Comparison of ENCODE assay signal across 8 mouse cellular contexts in the genomic region with DNA sequence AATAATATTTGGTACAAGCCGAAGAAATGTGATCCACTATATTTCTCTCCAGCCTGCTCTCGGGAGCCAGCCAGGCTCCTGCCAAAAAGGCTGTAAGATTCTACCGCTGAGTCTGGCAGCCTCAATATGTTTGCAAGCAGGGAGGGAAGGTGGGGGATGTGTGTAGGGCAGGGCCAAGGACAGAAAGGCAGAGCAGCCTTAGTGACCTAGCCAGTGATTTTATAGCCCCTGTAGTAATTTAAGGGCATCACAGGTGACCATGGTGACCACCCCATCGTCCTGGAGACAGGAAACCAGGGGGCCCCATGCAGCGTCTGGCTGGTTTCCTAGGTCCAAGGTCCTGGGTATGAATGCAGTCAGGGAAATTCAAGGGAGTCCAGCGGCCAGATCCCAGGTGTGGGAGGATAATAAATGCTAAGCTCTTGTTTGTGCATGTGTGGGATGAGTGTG. TPM values are rescaled to one million over a fixed set of nuclear protein-coding genes. Genes with fewer than 3 reads are reported as not detected.
DNase-seq lines count a peak whose midpoint lies in the region; ATAC-seq and TF ChIP-seq lines count a peak whose summit lies in the region.

No protein-coding gene starts in this region.

- H3K4me3 ChIP-seq in forebrain, embryonic 13.5 days, result no peak overlapping the region
- no peak overlapping the region for H3K4me3 ChIP-seq in forebrain, embryonic 12.5 days (replicated peaks)
- no peak overlapping the region for H3K4me3 ChIP-seq in intestine, embryonic 16.5 days (ENCODE audit: low read length)
- no peak overlapping the region for H3K4me3 ChIP-seq in neural tube, embryonic 14.5 days (ENCODE audit: low read depth, low read length)

- no peak overlapping the region for H3K9ac ChIP-seq in forebrain, embryonic 13.5 days
- H3K9ac ChIP-seq in forebrain, embryonic 12.5 days, result no peak overlapping the region
- no peak overlapping the region for H3K9ac ChIP-seq in intestine, embryonic 16.5 days (ENCODE audit: low read depth, low read length)
- no peak overlapping the region; the same call in 1 of the 2 replicates for H3K9ac ChIP-seq in neural tube, embryonic 14.5 days (replicated peaks; ENCODE audit: low read depth, low read length)

- peaks cover 7% of the 10 kb centered on the region; the same call in 1 of the 2 replicates for H3K4me1 ChIP-seq in forebrain, embryonic 13.5 days
- H3K4me1 ChIP-seq in forebrain, embryonic 12.5 days, result peaks cover 11% of the 10 kb centered on the region
- H3K4me1 ChIP-seq in intestine, embryonic 16.5 days (ENCODE audit: control insufficient read depth, insufficient read depth, low read length), result peaks cover 26% of the 10 kb centered on the region
- H3K4me1 ChIP-seq in neural tube, embryonic 14.5 days (ENCODE audit: control insufficient read depth, insufficient read depth, low read length), result 0 out of 2 replicates have a peak, but pooled peaks cover 2% of the 10 kb centered on the region

- no peaks in the 10 kb centered on the region for H3K36me3 ChIP-seq in forebrain, embryonic 13.5 days (ENCODE audit: poor library complexity, severe bottlenecking)
- H3K36me3 ChIP-seq in forebrain, embryonic 12.5 days (replicated peaks), result no peaks in the 10 kb centered on the region
- no peaks in the 10 kb centered on the region for H3K36me3 ChIP-seq in intestine, embryonic 16.5 days (ENCODE audit: control insufficient read depth, insufficient read depth, low read length)
- H3K36me3 ChIP-seq in neural tube, embryonic 14.5 days (ENCODE audit: control insufficient read depth, insufficient read depth, low read length), result no peaks in the 10 kb centered on the region

- no peak overlapping the region for H3K27ac ChIP-seq in forebrain, embryonic 13.5 days
- no peak overlapping the region for H3K27ac ChIP-seq in forebrain, embryonic 12.5 days
- H3K27ac ChIP-seq in intestine, embryonic 16.5 days (ENCODE audit: low read length), result peak overlapping the region; percentile 75
- H3K27ac ChIP-seq in neural tube, embryonic 14.5 days (ENCODE audit: low read depth, low read length), result 0 out of 2 replicates have a peak overlapping the region, but pooled peaks have one; percentile 22

- 50% methylated on average over 6 of the region's 6 CpGs for WGBS in forebrain, embryonic 13.5 days
- WGBS in forebrain, embryonic 12.5 days, result 63% methylated on average over 6 of the region's 6 CpGs
- WGBS in intestine, embryonic 16.5 days, result 21% methylated on average over 6 of the region's 6 CpGs
- 26% methylated on average over 6 of the region's 6 CpGs for WGBS in neural tube, embryonic 14.5 days

- no peaks in the 10 kb centered on the region for H3K27me3 ChIP-seq in forebrain, embryonic 13.5 days
- no peaks in the 10 kb centered on the region for H3K27me3 ChIP-seq in forebrain, embryonic 12.5 days
- no peaks in the 10 kb centered on the region for H3K27me3 ChIP-seq in intestine, embryonic 16.5 days (replicated peaks; ENCODE audit: control insufficient read depth, insufficient read depth, low read length)
- H3K27me3 ChIP-seq in neural tube, embryonic 14.5 days (ENCODE audit: control insufficient read depth, insufficient read depth, low read length), result no peaks in the 10 kb centered on the region

- peak; percentile 38; the same call in 1 of the 2 replicates for ATAC-seq in forebrain, embryonic 13.5 days
- no peak for ATAC-seq in forebrain, embryonic 12.5 days (ENCODE audit: low FRiP score)
- peak; percentile 79 for ATAC-seq in intestine, embryonic 16.5 days
- peak; percentile 50; the same call in 1 of the 2 replicates for ATAC-seq in neural tube, embryonic 14.5 days (ENCODE audit: low read depth)

- TF ChIP-seq CTCF in brain, embryonic 14.5 days (IDR thresholded peaks at IDR 0.05; ENCODE audit: borderline replicate concordance, extremely low read depth, insufficient read depth, insufficient read length), result no peak

- no peak overlapping the region for H3K4me2 ChIP-seq in forebrain, embryonic 13.5 days
- H3K4me2 ChIP-seq in forebrain, embryonic 12.5 days, result no peak overlapping the region
- H3K4me2 ChIP-seq in intestine, embryonic 16.5 days (ENCODE audit: low read depth, low read length), result no peak overlapping the region
- no peak overlapping the region for H3K4me2 ChIP-seq in neural tube, embryonic 14.5 days (ENCODE audit: low read depth, low read length)

- H3K9me3 ChIP-seq in forebrain, embryonic 13.5 days (replicated peaks), result no peaks in the 10 kb centered on the region
- H3K9me3 ChIP-seq in forebrain, embryonic 12.5 days, result no peaks in the 10 kb centered on the region
- H3K9me3 ChIP-seq in intestine, embryonic 16.5 days (ENCODE audit: control insufficient read depth, low read length), result no peaks in the 10 kb centered on the region
- H3K9me3 ChIP-seq in neural tube, embryonic 14.5 days (ENCODE audit: control insufficient read depth, low read length), result no peaks in the 10 kb centered on the region

- peak; percentile 73 for DNase-seq in brain, embryonic 14.5 days (ENCODE audit: low read depth)
- peak; percentile 53 for DNase-seq in gastrocnemius, postnatal 10 days
- DNase-seq in Muller cell, postnatal 12 days (ENCODE audit: inconsistent ontology term), result no peak
- no peak for DNase-seq in thymus, postnatal 10 days (ENCODE audit: low spot score in 2 of 2)

- TF ChIP-seq POLR2A in brain, embryonic 14.5 days (IDR thresholded peaks at IDR 0.05; ENCODE audit: borderline replicate concordance, extremely low read depth, insufficient read depth, insufficient read length, poor library complexity, severe bottlenecking), result no peak

RNA-seq across cellular contexts. Expression of a gene that starts 20.4 kb away (rescaled TPM):
- polyA plus RNA-seq in forebrain, embryonic 13.5 days (2015; fragmentation: Nextera tagmentation; extraction: Ambion mirVana), result 7.8 and 9.1 TPM in 2 replicates
- polyA plus RNA-seq in forebrain, embryonic 12.5 days (2016; fragmentation: Nextera tagmentation; extraction: Ambion mirVana), result 12.8 and 14.0 TPM in 2 replicates
- 6.9 and 9.2 TPM in 2 replicates for polyA plus RNA-seq in brain, embryonic 14.5 days (2012; rRNA removed)
- 10 to 100 TPM; 52.0 to 58.6 TPM for total RNA-seq in gastrocnemius, postnatal 10 days (2021)
- polyA plus RNA-seq in intestine, embryonic 16.5 days (2015; fragmentation: Nextera tagmentation; extraction: Ambion mirVana), result 26.6 and 27.3 TPM in 2 replicates
- 5.2 and 9.9 TPM in 2 replicates for polyA plus RNA-seq in neural tube, embryonic 14.5 days (2014; fragmentation: Nextera tagmentation; extraction: Ambion mirVana)

RNA-seq across cellular contexts. Expression of a gene that starts 45.7 kb away (rescaled TPM):
- not detected in 2 replicates for polyA plus RNA-seq in forebrain, embryonic 13.5 days (2015; fragmentation: Nextera tagmentation; extraction: Ambion mirVana)
- not detected in 2 replicates for polyA plus RNA-seq in forebrain, embryonic 12.5 days (2016; fragmentation: Nextera tagmentation; extraction: Ambion mirVana)
- 0.59 and 0.68 TPM in 2 replicates for polyA plus RNA-seq in brain, embryonic 14.5 days (2012; rRNA removed)
- not detected for total RNA-seq in gastrocnemius, postnatal 10 days (2021)
- polyA plus RNA-seq in intestine, embryonic 16.5 days (2015; fragmentation: Nextera tagmentation; extraction: Ambion mirVana), result 539 and 560 TPM in 2 replicates
- not detected in 2 replicates for polyA plus RNA-seq in neural tube, embryonic 14.5 days (2014; fragmentation: Nextera tagmentation; extraction: Ambion mirVana)

Comparison
In these comparisons a context has a peak if more than half of its experiments do, and no peak if none do; other contexts are left out.
1. H3K27ac ChIP-seq: peak in intestine, embryonic 16.5 days (single experiment) and neural tube, embryonic 14.5 days (single experiment); none in forebrain, embryonic 13.5 days (single experiment) and forebrain, embryonic 12.5 days (single experiment).
2. DNase-seq: peak in brain, embryonic 14.5 days (single experiment) and gastrocnemius, postnatal 10 days (single experiment); none in Muller cell, postnatal 12 days (single experiment) and thymus, postnatal 10 days (0 of 2).
3. RNA of a gene that starts 45.7 kb away (polyA plus RNA-seq): 539 to 560 TPM in intestine, embryonic 16.5 days; 0.59 to 0.68 TPM in brain, embryonic 14.5 days, not detected in neural tube, embryonic 14.5 days, not detected in forebrain, embryonic 12.5 days and not detected in forebrain, embryonic 13.5 days; every median in the first group is over 100 times any median in the second.